Mouse (Mus musculus): Measurements from ENCODE around the gene Atoh8.

DNA sequence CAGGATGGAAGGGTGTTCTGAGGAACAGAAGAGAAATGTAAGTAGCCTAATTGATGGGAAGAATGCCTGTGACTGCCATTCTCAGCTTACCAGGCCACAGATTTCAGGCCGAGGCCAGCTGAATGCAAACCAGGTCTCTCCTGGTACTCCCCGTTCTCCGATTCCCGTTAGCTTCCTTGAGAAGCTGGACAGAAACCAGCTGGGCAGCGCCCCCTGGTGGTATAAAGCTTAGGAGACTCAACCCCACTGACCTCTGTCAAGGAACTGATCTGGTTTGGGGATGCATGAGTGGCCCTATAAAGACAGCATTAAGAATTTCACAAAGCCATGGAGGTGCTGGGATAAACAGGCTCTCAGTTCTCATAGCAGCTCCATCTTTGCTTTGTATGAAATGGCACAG lies 1.7 kb upstream of the Atoh8 start:
- TF ChIP-seq CTCF (IDR thresholded peaks at IDR 0.05; ENCODE audit: borderline replicate concordance, extremely low read depth, insufficient read depth, insufficient read length) (peak; percentile 92), POLR2A (IDR thresholded peaks at IDR 0.05; ENCODE audit: borderline replicate concordance, extremely low read depth, insufficient read depth, insufficient read length, poor library complexity, severe bottlenecking) (no peak)
